Mouse (Mus musculus): ENCODE data around the gene Gm20489.

Gene Gm20489

DNA sequence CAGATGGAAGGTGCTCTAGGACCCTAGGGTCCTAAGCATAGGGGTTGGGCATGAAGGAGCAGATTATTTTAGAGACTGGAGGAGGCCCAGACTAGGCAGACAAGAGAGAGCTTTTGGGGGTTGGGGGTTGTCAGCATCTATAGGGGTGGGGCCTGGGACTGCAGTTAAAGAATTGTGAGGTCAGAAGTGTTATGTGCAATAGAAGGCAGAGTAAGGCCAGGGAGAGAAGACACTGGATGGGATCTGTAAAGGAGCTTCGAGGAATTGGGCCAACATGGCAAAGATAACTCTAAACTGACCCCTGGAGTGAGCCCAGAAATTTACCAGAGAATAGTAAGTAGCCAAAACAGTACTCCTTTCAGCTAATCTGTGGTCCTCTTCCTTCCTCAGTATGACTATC is 4.9 kb downstream of the Gm20489 start, which contains the start of gene Gm614:
Gm614 (minus strand) TSS at position 101 of the 400 bp plus-strand sequence.
- DNase-seq (ENCODE audit: inconsistent age in 2 of 2, low spot score in 1 of 2), result no peak

DNA sequence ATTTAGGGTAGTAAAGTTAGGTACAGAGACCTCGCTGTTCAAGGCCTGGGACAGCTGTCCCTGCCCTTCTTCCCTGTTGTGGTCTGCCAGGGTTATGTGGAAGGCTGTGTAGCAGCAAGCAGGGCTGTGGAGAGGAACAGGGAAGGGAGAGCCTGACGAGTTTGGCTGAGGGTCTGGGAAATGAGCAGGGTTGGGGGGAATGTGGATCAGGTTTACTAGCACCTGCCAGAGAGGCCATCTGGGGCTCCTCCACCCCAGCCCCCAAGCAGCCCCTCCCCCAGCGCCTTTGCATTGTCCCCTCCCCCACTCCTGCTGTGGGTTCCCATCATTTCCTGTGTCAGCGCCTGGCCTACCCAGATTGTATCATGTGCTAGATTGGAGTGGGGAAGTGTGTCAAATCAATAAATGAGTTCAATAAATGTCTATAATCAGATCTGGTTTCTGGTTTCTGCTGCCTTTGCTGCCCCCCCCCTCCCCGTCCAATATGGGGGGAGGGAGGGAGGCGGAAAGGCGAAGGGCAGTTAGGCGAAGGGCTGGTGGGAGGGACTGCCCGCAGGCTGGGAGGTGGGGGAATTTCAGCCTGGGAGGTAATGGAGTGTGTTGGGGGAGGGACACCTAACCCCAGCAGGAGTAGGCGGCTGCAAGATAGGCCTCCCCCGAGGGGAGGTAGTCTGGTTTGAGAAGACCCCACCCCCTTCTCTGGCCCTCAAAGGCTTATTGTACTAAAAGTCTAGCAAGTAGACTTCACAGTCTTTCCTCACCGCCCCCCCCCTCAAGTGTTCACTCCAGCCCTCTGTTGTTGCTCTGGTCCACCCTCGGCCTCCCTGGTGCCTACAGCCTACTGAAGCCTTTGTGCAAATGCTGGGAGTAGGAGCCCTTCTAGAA is 8.1 kb downstream of the Gm20489 start:
- DNase-seq (ENCODE audit: inconsistent age in 2 of 2, low spot score in 1 of 2), result no peak

DNA sequence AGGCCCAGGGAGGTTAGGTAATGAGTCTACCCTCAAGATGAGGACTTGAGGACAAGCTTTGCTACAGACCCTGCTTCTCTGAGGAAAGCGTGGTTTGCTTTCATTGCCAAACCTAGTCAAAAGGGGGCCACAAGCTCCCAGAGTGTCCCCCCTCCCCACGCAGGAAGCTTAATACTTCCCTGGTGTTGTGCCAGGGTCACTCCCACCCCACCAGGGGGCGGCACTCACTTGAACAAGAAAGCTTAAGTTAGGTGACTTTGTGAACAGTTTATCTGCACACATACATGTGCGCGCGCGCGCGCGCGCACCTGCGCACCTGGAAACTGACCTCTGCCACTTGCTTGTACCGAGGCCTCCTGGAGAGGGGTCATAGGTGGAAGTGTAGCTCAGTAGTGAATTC is 12.2 kb downstream of the Gm20489 start:
- no peak for DNase-seq (ENCODE audit: inconsistent age in 2 of 2, low spot score in 1 of 2)

DNA sequence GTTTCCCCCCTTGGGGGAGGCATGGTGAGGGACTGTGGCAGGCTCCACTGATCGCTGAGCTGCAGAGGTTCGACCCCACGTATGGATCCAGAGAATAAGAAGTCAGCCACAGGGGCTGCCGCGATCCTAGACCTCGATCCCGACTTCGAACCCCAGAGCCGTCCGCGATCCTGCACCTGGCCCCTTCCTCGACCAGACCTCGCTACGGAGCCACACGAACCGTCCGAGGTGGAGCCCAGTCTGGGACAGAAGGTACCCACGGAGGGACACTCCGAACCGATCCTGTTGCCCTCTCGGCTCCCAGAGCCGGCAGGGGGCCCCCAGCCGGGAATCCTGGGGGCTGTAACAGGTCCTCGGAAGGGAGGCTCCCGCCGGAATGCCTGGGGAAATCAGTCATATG is 14.1 kb downstream of the Gm20489 start:
- DNase-seq (ENCODE audit: inconsistent age in 2 of 2, low spot score in 1 of 2), result peak; percentile 19 to 58

DNA sequence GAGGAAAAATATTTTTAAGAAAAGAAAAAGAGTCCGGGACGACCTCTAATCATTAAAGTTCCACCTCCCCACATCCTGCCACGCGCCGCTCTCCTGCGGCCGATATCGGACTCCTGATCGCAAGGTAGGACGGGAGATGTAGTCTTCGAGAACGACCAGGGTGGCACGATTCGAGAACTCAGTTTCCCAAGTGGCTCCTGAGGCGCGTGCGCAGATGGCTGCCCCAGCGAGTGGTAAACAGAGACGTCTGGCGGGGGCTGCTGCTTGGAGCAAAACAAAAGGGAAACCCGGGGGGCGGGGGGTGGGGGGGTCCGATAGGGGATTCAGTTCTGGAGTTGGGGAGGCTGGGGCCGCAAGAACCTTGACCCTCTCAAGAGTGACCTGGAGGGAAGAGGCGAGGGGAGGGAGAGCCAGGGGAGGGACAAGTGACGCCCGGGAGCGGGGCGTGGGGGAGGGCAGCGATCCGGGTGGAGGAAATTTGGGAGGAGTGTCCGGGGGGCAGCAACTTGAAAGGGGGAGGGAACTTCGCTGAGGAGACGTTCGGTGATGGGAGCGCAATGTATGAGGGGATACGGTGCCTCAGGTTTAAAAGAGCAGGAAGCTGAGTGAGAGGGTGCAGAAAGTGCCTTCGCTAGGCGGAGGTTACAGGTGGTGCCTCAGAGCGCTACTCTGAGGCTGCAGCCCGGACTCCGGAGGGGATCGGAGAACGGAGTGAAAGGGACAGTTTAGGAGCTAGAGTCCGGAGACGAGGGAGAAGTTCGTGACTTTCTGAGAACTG is 14.7 kb downstream of the Gm20489 start, which contains the start of gene Foxo4:
Foxo4 (plus strand) TSS at position 577 of the 778 bp plus-strand sequence.
- DNase-seq (ENCODE audit: inconsistent age in 2 of 2, low spot score in 1 of 2), result peak; percentile 88 to 94

DNA sequence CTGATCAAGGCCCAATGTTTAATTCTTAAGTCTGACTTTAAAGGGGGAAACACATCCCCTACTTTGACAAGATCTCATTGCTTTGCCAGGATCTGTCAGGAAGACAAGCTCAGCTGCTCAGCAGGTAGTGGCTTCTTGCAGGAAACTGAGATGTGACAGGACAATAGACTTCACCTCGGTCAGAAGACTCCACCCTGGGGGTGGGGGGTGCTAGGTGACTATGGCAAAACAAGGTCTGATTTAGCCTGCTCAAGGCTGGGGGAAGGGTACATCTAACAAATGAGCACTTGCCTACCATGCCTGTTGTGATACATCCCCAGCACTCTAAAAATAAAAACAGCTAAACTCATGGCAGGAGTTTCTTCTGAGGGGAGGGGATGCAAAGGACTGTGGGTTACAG is 23.8 kb downstream of the Gm20489 start:
- no peak for DNase-seq (ENCODE audit: inconsistent age in 2 of 2, low spot score in 1 of 2)

DNA sequence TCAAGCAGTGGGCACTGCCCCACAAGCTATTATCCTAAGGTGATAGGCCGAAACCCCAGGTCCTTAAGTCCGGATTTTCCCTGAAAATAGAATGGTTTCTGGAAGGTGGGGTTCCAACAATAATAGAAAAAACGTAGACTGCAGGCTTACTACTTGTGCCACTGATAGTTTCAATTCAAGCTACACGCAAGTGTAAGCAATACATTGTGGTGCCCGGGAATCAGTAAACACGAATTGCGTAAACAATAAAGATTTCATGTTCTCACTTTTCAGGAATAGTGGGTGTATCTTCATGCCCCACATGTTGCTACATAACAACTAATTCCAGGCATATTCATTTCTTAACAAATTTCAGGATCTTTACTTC is 46.0 kb downstream of the Gm20489 start:
- no peak for DNase-seq (ENCODE audit: inconsistent age in 2 of 2, low spot score in 1 of 2)

DNA sequence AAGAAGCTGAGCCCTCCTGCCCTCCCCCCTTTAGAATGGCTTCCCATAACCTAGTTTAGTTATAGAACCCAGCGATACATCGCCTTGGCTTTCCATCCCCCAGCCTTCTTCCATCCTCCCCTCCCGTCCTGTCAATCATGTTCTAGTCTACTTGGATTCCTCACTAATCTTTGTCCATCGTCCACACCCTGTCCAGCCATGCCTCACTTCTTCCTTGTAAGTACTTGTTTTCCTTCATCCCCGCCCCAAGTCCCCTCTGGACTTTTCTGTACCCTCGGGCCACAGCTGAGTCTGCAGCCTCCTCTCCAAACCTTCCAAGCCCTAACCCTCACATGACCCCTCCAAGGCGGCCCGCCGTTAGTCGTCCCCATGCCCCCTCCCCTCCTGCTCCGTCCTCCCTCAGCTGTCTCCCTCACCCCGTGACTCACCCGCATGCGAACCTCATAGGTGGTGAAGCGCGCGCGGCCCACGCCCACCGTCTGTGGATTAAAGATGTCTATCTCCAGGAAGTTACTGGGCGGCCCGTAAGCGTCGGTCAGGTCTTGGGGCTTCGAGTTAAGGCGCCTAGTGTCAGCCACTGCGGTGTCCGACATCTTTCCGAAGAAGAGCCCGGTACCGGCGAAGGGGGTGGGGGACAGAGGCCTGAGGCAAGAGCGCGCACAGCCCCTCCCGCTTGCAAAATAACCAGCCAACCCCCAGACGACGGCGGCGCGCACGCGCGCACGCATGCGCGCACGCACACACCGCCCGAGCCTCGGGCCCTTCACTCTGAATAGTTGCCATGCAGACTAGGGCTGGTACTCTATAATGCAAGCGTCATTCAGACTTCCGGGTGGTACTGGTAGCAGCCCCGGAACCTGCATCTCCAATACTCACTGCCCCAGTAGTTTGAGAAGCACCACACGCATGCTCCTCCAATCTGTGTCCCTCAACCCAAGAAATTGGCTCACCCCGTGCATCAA is 46.7 kb downstream of the Gm20489 start, which contains the start of gene Snx12:
Snx12 (minus strand) TSS at position 730 of the 962 bp plus-strand sequence.
- peak; percentile 90 to 95 for DNase-seq (ENCODE audit: inconsistent age in 2 of 2, low spot score in 1 of 2)
